Mouse (Mus musculus) layer of hippocampus, adult 8-10 months (tissue): Measurements from ENCODE around the gene Cnot10. TPM values are rescaled to one million over a fixed set of nuclear protein-coding genes. Genes with fewer than 3 reads are reported as not detected.
A peak's percentile ranks its signal among the peaks of the same experiment; 100 is the strongest.

Experiments
- DNase-seq, 2 experiments: peaks; one replicate each; pipeline ENCODE4 v3.0.0; 2022; ENCODE audit warnings: low spot score in 2 of 2
- total RNA-seq, 4 experiments: library from RNA; stranded (reverse); gene quantifications; 2 replicates each; pipeline ENCODE4 v1.2.4; 2022

Cnot10 gene
- total RNA-seq, 4 experiments from 2014 or later, result 48.5 to 56.0 (median 53.2) TPM

GRCm38 (mm10) chr9:114584183-114585016, 55.6 kb downstream of the Cnot10 start:
- no peak for DNase-seq

GRCm38 (mm10) chr9:114583812-114584182, 56.2 kb downstream of the Cnot10 start:
- peak in 1 of 2 experiments; percentile 48 for DNase-seq

- DNase-seq, result no peak
Observed at GRCm38 (mm10) chr9:114578646-114579045, 61.3 kb downstream of the Cnot10 start.

GRCm38 (mm10) chr9:114576001-114576400, 64.0 kb downstream of the Cnot10 start:
- no peak for DNase-seq

- DNase-seq, result no peak
Observed at GRCm38 (mm10) chr9:114573528-114573927, 66.5 kb downstream of the Cnot10 start.

- DNase-seq, result no peak
Observed at GRCm38 (mm10) chr9:114568682-114569474, 71.1 kb downstream of the Cnot10 start.

- DNase-seq, result no peak
Observed at GRCm38 (mm10) chr9:114564667-114565066, 75.3 kb downstream of the Cnot10 start.

- peak in 1 of 2 experiments; percentile 23 for DNase-seq
Observed at GRCm38 (mm10) chr9:114563761-114564606, 76.0 kb downstream of the Cnot10 start, which contains the start of gene Trim71. Gene Trim71, minus strand, starts transcription at chr9:114564369.

GRCm38 (mm10) chr9:114562919-114563751, 76.8 kb downstream of the Cnot10 start:
- DNase-seq, result no peak

- no peak for DNase-seq
Observed at GRCm38 (mm10) chr9:114562031-114562918, 77.7 kb downstream of the Cnot10 start.

- no peak for DNase-seq
Observed at GRCm38 (mm10) chr9:114561671-114561971, 78.4 kb downstream of the Cnot10 start.

GRCm38 (mm10) chr9:114560771-114561670, 79.0 kb downstream of the Cnot10 start:
- DNase-seq, result no peak

GRCm38 (mm10) chr9:114560141-114560540, 79.8 kb downstream of the Cnot10 start:
- DNase-seq, result no peak

GRCm38 (mm10) chr9:114557086-114557485, 82.9 kb downstream of the Cnot10 start:
- DNase-seq, result no peak

GRCm38 (mm10) chr9:114556276-114556855, 83.6 kb downstream of the Cnot10 start:
- no peak for DNase-seq

GRCm38 (mm10) chr9:114554355-114554979, 85.5 kb downstream of the Cnot10 start:
- no peak for DNase-seq

- DNase-seq, result no peak
Observed at GRCm38 (mm10) chr9:114553828-114554227, 86.2 kb downstream of the Cnot10 start.

GRCm38 (mm10) chr9:114550033-114550432, 90.0 kb downstream of the Cnot10 start:
- no peak for DNase-seq
